Mouse (Mus musculus) bone marrow, adult 2 months (tissue): ENCODE results near the gene Krt25.

Experiments
- CTCF ChIP-seq: fragments of 200-500 bp; IDR thresholded peaks from 2 replicates; pipeline ENCODE4 v1.5.1; 2011; ENCODE audit warnings: low read length, control low read depth; ENCODE audit not compliant: control insufficient read depth, insufficient read depth
- POLR2A ChIP-seq: fragments of 200-500 bp; IDR thresholded peaks from 2 replicates; pipeline ENCODE4 v1.6.1; 2011; ENCODE audit warnings: low read depth, mild to moderate bottlenecking, control low read depth, low read length, borderline replicate concordance; ENCODE audit not compliant: control insufficient read depth

DNA sequence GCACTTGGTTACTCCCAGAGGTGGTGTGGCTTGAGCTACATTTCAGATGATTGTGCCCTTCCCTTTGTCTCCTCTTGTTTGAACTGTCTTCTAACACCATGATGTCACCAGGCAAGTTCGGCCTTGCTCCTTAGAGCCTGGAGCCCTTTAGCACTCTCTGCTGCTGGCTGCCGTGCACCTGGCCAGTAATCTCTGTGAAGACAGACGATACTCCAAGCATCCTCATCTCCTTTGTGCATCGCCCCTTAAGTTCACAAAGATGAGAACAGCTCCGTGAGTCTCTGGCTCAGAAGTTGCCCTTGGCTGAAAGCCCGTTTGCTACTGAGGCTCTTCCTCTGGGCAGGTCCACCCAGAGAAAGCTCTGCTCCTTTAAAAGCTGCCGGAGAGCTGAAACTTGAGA lies 46.0 kb downstream of the Krt25 start:
- no peak for TF ChIP-seq POLR2A
- TF ChIP-seq CTCF, result no peak
